ENCODE assay signal across 8 mouse cellular contexts in the genomic region with DNA sequence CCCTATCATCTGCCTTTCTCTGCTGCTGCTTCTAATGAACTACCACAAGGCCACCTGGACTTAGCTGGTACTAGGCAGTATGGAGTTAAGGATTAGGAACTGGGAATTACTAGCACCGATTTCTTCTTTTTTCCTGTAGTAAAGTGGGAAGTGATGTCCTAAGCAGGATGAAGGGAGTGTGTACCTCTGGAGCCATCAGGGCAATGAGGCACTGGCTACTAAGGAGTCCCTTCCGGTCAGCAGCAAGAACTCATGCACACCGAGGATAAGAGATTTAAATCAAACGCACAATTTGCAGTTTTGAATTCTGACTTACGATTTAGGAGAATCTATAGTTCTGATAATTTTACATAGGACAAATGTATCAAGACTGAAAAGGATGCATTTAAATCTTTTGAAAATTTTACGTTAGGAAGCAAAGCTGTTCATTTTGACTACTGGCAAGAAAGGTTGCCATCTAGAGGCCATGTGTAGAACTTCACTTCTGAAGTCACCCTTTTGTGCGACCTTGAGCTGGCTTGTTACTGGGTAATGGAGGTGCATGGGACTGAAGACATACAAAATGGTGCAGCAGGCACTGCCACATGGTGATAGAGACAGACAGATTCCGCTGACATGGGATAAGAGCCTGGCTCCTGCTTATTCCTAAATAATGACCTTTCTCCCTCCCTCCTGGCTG.
DNase-seq lines count a peak whose midpoint lies in the region; ATAC-seq lines count a peak whose summit lies in the region.
"Had no signal": no experiment of that assay in that cellular context is flagged by ENCODE, and none has a peak within 500 bp of the region (broad histone marks: within the 10 kb centered on the region; RNA-seq: fewer than 3 reads in every experiment).

No protein-coding gene starts in this region.

- no peak overlapping the region for H3K4me3 ChIP-seq in neural tube, embryonic 12.5 days

- H3K4me2 ChIP-seq in neural tube, embryonic 12.5 days (replicated peaks): no peak overlapping the region

- no peaks in the 10 kb centered on the region for H3K36me3 ChIP-seq in neural tube, embryonic 12.5 days

- no peaks in the 10 kb centered on the region for H3K27me3 ChIP-seq in neural tube, embryonic 12.5 days (replicated peaks)

- peak; percentile 34 to 54 for DNase-seq in right cerebral cortex, adult 2 months (ENCODE audit: low spot score in 2 of 2)
- no peak for DNase-seq in right cerebral cortex, postnatal 4 days
- peak; percentile 79 for DNase-seq in brain, adult 2 months (ENCODE audit: low read depth, low spot score)
- DNase-seq in layer of hippocampus, postnatal 14 days (ENCODE audit: low spot score in 2 of 2): peak; percentile 13 to 48
- no peak for DNase-seq in urinary bladder, postnatal 4 days (ENCODE audit: low spot score in 2 of 2)

- no peaks in the 10 kb centered on the region for H3K4me1 ChIP-seq in neural tube, embryonic 12.5 days

- H3K27ac ChIP-seq in neural tube, embryonic 12.5 days: no peak overlapping the region
- H3K27ac ChIP-seq: macrophage had no signal

- no peak overlapping the region for H3K9ac ChIP-seq in neural tube, embryonic 12.5 days

- peak; percentile 61; the same call in 1 of the 2 replicates for ATAC-seq in granulocyte monocyte progenitor cell, adult 5-6 weeks (replicated peaks; ENCODE audit: poor library complexity, severe bottlenecking)
- ATAC-seq in neural tube, embryonic 12.5 days (ENCODE audit: low FRiP score, low read depth): peak; percentile 75

- 62% methylated on average over 8 of the region's 8 CpGs for WGBS in neural tube, embryonic 12.5 days

- no peaks in the 10 kb centered on the region for H3K9me3 ChIP-seq in neural tube, embryonic 12.5 days

Comparison
In these comparisons a context has a peak if more than half of its experiments do, and no peak if none do; other contexts are left out.
1. DNase-seq: peak in right cerebral cortex, adult 2 months (2 of 2), brain, adult 2 months (single experiment) and layer of hippocampus, postnatal 14 days (2 of 2); none in right cerebral cortex, postnatal 4 days (single experiment) and urinary bladder, postnatal 4 days (0 of 2).